Mouse (Mus musculus) midbrain, embryonic 15.5 days (tissue): Measurements from ENCODE around the gene Gata1. TPM values are rescaled to one million over a fixed set of nuclear protein-coding genes. Genes with fewer than 3 reads are reported as not detected.
A peak's percentile ranks its signal among the peaks of the same experiment; 100 is the strongest.
"Not testable (repeated sequence)": the region's sequence is repeated elsewhere in the genome, so short reads cannot be mapped to it uniquely, and the experiment has no call there.

ENCODE experiments used
- ATAC-seq: fragments of 200-750 bp; cut with Nextera tagmentation; replicated peaks from 2 replicates; pipeline ENCODE4 v1.8.0; 2017; ENCODE audit warnings: moderate TSS enrichment
- H3K27ac ChIP-seq: fragments of 300-500 bp; sonication (generic); 2 replicates; pipeline ENCODE4 v1.5.1; 2015; ENCODE audit warnings: mild to moderate bottlenecking, inconsistent platforms
- H3K27me3 ChIP-seq: fragments of 300-500 bp; sonication (generic); replicated peaks from 2 replicates; pipeline ENCODE4 v1.6.1; 2015; ENCODE audit warnings: inconsistent platforms
- H3K36me3 ChIP-seq: fragments of 300-500 bp; sonication (generic); replicated peaks from 2 replicates; pipeline ENCODE4 v1.6.1; 2015; ENCODE audit warnings: inconsistent platforms
- H3K4me1 ChIP-seq: fragments of 300-500 bp; sonication (generic); 2 replicates; pipeline ENCODE4 v1.6.1; 2015; ENCODE audit warnings: inconsistent platforms
- H3K4me2 ChIP-seq: fragments of 300-500 bp; sonication (generic); 2 replicates; pipeline ENCODE4 v1.6.1; 2015; ENCODE audit warnings: inconsistent platforms, mild to moderate bottlenecking, moderate library complexity
- H3K4me3 ChIP-seq: fragments of 300-500 bp; sonication (generic); 2 replicates; pipeline ENCODE4 v1.5.1; 2015; ENCODE audit warnings: mild to moderate bottlenecking, inconsistent platforms
- H3K9ac ChIP-seq: fragments of 300-500 bp; sonication (generic); 2 replicates; pipeline ENCODE4 v1.6.1; 2015; ENCODE audit warnings: mild to moderate bottlenecking, inconsistent platforms
- H3K9me3 ChIP-seq: fragments of 300-500 bp; sonication (generic); 2 replicates; pipeline ENCODE4 v1.6.1; 2016; ENCODE audit warnings: inconsistent platforms
- WGBS: fragments of 180-500 bp; shearing (Covaris S2); methylation state at CpG from one replicate; pipeline ENCODE4 v1.1.7; 2015; ENCODE audit warnings: mixed read lengths; 5-methylcytosine and 5-hydroxymethylcytosine counted together
- polyA plus RNA-seq: library from polyadenylated mRNA; unstranded; fragments of >200 nt; fragmentation: Nextera tagmentation; extraction: Ambion mirVana; gene quantifications from 2 replicates; pipeline ENCODE4 v1.2.1, GENCODE M21; 2015

The Gata1 gene
- polyA plus RNA-seq, 1 experiment from 2014 or later, result 0.12 TPM

DNA sequence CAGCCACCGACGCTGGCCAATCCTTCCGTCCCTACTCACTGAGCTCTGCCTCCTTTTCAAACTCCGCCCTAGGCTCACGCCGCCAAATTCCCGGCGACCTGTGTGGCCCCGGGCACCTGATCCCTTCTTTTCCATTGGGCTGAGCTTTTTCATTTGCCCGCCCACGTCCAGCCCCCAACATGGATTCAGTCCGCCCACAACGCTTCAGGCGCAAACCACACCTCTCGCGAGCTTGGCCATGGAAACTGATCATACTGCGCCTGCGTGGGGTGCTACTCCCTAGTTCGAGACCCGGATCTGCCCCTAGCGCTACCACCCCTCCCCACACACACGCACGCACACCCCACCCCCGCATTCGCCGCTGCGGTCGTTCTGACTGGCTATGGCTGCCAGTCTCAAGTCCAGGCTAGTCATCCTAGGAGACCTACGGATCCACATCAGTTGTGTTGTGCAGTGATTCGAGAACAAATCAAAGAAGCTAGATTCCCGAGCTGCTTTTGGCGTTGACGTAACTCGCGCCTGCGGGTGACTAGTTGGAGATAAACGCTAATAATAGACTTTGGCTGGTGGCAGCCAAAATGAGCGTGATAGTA lies 29.9 kb downstream of the Gata1 start:
- Histone ChIP-seq H3K27ac (peak overlapping the region; percentile 69), H3K4me3 (peak overlapping the region; percentile 44), H3K9ac (peak overlapping the region; percentile 4; the same call in 1 of the 2 replicates), H3K27me3 (no peaks in the 10 kb centered on the region), H3K9me3 (no peaks in the 10 kb centered on the region), H3K4me1 (peaks cover 8% of the 10 kb centered on the region; the same call in 1 of the 2 replicates), H3K36me3 (no peaks in the 10 kb centered on the region), H3K4me2 (peak overlapping the region; percentile 55)
- 18% methylated on average over 38 of the region's 38 CpGs for WGBS
- peak; percentile 99; the same call in 1 of the 2 replicates for ATAC-seq

DNA sequence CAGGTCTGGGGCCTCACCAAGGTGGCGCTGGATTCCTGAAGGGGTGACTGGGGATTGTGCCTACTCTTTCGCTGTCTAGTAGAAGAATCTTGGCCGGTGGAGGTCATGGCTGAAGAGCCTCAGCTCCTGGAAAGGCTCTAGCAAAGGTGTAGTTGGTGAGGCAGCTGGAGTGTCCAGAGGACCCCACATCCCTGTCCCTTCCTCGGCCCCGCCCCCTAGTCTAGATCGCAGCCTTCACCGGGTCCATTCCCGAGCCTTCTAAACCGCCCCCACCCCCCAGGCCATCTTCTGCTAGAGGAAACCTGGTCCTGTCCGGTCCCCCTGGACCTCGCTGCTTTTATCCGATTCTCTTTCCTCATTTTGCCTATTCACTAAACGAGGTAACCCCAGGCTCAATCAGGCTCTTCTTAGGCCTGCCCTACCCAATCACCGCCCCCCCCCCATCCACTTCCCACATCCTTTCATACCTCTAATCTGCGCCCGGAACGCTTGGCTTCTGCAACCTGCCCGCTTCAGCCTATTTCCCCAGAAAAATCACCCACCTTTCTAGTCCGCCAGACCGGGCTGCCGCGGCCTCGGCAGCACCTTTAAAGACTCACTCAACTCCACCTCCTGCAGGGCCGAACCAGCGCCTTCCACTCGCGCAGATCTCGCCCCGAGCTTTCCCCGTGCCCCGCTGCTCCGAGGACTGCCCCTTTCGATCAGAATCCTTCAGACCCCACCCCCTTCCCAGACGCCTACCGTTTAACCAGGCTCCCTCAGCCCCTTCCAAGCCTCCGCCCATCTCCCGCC lies 30.6 kb downstream of the Gata1 start, which contains the start of gene Hdac6:
Hdac6 (minus strand) TSS at position 782 of the 792 bp plus-strand sequence.
- Histone ChIP-seq H3K27ac (peak within 1 kb of the TSS; percentile 74), H3K9me3 (no peaks in the 10 kb centered on the region), H3K9ac (peak within 1 kb of the TSS; percentile 41), H3K27me3 (no peaks in the 10 kb centered on the region), H3K4me2 (peak within 1 kb of the TSS; percentile 55), H3K36me3 (no peaks in the 10 kb centered on the region), H3K4me1 (peaks cover 8% of the 10 kb centered on the region; the same call in 1 of the 2 replicates), H3K4me3 (peak within 1 kb of the TSS; percentile 44)
- 25% methylated on average over 37 of the region's 37 CpGs for WGBS
- peak; percentile 29 for ATAC-seq

DNA sequence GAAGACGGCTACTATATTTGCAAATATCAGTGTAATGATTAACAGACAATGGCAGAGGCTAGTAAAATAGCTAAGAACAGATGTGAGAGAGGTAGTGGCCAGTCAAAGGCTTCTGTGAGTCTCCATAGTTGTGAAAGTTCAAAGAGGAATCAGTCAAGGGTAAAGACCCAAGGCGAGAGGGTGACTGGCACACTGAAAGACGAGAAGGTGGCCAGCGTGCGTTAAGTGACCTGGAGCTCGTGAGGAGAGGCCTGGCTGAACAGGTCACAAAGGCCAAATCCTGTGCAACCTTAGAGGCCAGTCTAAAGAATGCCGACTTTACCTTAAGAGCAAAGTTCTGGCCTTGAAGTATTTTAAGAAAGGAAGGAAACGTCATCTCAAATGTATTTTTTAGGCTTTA lies 32.3 kb downstream of the Gata1 start:
- H3K4me2 ChIP-seq, result no peak overlapping the region
- H3K9ac ChIP-seq, result no peak overlapping the region
- H3K4me1 ChIP-seq, result peaks cover 8% of the 10 kb centered on the region; the same call in 1 of the 2 replicates
- no peak overlapping the region for H3K27ac ChIP-seq
- H3K9me3 ChIP-seq, result no peaks in the 10 kb centered on the region
- H3K27me3 ChIP-seq, result no peaks in the 10 kb centered on the region
- H3K36me3 ChIP-seq, result no peaks in the 10 kb centered on the region
- no peak for ATAC-seq
- H3K4me3 ChIP-seq, result no peak overlapping the region
- 66% methylated on average over 8 of the region's 8 CpGs for WGBS

DNA sequence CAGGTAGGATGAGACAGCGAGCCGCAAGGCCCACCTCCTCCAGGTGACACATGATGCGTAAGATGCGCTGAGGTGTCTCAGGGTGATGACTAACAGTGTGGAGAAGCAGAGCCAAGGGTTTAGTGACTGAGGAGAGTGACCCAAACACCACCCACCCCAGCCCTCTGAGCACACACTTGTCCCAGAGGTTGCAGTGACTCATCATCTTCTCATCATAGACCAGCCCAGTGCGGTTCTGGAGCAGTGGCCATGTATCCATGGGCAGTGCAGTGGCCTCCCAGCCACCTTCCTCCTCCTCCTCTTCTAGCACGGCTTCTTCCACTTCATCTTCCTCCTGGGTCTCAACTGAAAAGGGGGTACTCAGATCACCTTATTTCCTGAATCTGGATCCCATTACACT lies 40.2 kb downstream of the Gata1 start:
- H3K36me3 ChIP-seq, result no peaks in the 10 kb centered on the region
- WGBS, result 95% methylated on average over 6 of the region's 6 CpGs
- H3K9ac ChIP-seq, result no peak overlapping the region
- H3K27ac ChIP-seq, result no peak overlapping the region
- no peaks in the 10 kb centered on the region for H3K4me1 ChIP-seq
- no peaks in the 10 kb centered on the region for H3K27me3 ChIP-seq
- H3K9me3 ChIP-seq, result no peaks in the 10 kb centered on the region
- ATAC-seq, result no peak
- H3K4me2 ChIP-seq, result no peak overlapping the region
- H3K4me3 ChIP-seq, result no peak overlapping the region

DNA sequence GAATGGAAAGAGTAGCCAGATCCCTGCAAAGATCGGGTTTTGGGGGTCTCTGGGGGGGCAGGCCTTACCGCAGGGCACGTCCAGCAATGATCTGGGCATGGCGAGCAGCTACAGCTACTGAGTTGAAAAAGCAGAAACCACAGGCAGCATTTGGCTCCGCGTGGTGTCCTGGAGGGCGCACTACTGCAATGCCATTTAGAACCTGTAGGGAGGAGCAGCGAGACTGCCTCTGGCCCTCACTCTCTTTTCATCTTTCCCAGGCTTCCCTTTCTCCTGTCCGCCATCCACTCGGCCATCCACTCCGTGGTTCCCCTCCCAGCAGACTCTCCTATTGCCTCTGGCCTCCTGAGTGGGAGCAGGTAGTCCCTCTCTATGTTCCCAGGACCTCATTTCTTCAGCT lies 41.0 kb downstream of the Gata1 start:
- Histone ChIP-seq H3K36me3 (no peaks in the 10 kb centered on the region), H3K9me3 (no peaks in the 10 kb centered on the region), H3K9ac (no peak overlapping the region), H3K4me1 (no peaks in the 10 kb centered on the region), H3K27ac (no peak overlapping the region), H3K4me3 (no peak overlapping the region), H3K27me3 (no peaks in the 10 kb centered on the region), H3K4me2 (no peak overlapping the region)
- no peak for ATAC-seq
- WGBS, result 53% methylated on average over 11 of the region's 11 CpGs

DNA sequence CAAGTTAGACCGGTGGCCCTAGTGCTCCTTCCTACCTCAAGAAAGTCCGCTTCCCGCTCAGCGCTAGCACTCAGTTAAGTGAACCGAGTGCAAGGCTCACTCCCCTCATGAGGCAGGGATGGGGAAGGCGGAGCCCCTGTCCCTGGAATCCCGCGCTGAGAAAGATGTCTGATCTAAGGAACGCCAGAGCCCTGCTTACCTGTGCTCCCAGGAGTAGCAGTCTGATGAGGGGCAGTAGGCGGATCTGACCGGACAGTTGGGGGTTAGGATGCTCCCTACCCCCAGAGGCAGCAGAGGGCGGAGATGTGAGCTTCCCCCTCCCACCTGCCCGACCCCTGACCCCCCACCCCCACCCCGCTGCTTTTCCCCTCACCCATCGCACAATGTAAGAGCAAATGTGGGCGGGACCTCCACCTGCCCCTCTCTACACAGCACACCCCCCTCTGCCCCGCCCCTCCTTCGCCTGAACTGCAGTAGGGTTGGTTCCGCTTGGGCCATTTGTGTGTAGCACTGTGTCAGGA lies 49.5 kb downstream of the Gata1 start, which contains the start of gene Eras:
Eras (minus strand) TSS at position 338 of the 521 bp plus-strand sequence.
- Histone ChIP-seq H3K36me3 (peaks cover 6% of the 10 kb centered on the region; the same call in 1 of the 2 replicates), H3K27ac (no peak within 1 kb of the TSS), H3K4me3 (no peak within 1 kb of the TSS), H3K27me3 (peaks cover 6% of the 10 kb centered on the region), H3K4me1 (no peaks in the 10 kb centered on the region), H3K4me2 (no peak within 1 kb of the TSS), H3K9ac (no peak within 1 kb of the TSS), H3K9me3 (no peaks in the 10 kb centered on the region)
- WGBS, result 24% methylated on average over 19 of the region's 19 CpGs
- no peak for ATAC-seq

DNA sequence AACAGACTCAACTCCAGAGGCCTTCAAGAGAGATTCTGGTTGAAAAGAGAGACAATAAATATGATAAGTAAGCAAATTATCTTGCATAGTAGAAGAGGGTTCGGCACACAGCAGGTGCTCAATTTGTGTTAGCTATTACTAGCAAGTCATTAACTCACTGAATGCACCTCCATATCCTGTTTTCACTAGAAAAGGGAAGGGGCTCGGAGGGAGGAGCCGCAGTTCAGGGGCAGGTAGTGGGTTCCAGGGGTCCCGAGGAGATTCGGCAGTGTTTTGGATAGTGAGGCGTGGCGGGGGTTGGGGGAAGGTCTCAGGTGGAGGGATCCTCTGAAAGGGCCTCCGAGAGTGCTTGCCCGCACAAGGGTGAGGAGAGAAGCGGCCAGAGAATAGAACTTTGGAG lies 50.8 kb downstream of the Gata1 start:
- ATAC-seq, result no peak
- 42% methylated on average over 10 of the region's 10 CpGs for WGBS

DNA sequence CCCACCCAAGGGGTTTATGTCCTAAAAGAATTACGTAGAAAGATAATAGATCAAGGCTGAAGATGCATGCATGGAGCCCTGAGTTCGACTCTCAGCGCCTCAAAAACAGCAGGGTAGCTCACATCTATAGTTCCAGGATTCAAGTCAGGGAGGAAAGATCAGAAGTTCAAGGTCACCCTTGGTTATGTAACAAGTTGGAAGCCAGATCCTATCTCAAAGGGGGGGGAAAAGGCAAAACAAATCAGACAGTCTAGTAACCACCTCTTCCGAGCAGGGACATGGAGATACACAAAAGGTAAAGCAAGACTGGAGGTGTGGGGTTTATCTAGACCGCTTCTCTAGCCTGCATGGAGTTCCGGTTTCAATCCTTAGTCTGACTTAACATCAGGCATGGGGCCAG lies 51.6 kb downstream of the Gata1 start:
- peaks cover 2% of the 10 kb centered on the region; the same call in 1 of the 2 replicates for H3K36me3 ChIP-seq
- peaks cover 11% of the 10 kb centered on the region for H3K4me1 ChIP-seq
- H3K4me3 ChIP-seq, result no peak overlapping the region
- no peak overlapping the region for H3K27ac ChIP-seq
- H3K4me2 ChIP-seq, result no peak overlapping the region
- 75% methylated on average over 6 of the region's 6 CpGs for WGBS
- peaks cover 6% of the 10 kb centered on the region for H3K27me3 ChIP-seq
- no peaks in the 10 kb centered on the region for H3K9me3 ChIP-seq
- ATAC-seq, result no peak
- H3K9ac ChIP-seq, result no peak overlapping the region

More for the DNA sequence above, 50.8 kb downstream of the Gata1 start:
- no peak overlapping the region for H3K4me2 ChIP-seq
- H3K27ac ChIP-seq, result no peak overlapping the region
- H3K36me3 ChIP-seq, result peaks cover 6% of the 10 kb centered on the region; the same call in 1 of the 2 replicates
- H3K4me1 ChIP-seq, result peaks cover 9% of the 10 kb centered on the region
- H3K27me3 ChIP-seq, result peaks cover 6% of the 10 kb centered on the region
- no peak overlapping the region for H3K4me3 ChIP-seq
- no peaks in the 10 kb centered on the region for H3K9me3 ChIP-seq
- H3K9ac ChIP-seq, result no peak overlapping the region

DNA sequence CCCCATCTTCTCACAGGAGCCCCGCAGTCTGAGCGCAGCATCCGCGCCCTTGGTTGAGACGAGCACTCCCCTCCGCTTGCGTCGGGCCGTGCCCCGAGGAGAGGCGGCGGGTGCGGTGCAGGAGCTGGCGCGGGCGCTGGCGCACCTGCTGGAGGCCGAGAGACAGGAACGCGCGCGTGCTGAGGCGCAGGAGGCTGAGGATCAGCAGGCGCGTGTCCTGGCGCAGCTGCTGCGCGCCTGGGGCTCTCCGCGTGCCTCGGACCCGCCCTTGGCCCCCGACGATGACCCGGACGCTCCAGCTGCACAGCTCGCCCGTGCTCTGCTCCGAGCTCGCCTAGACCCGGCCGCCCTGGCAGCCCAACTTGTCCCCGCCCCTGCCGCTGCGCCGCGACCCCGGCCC lies 55.8 kb downstream of the Gata1 start:
- peak overlapping the region; percentile 68 for H3K4me2 ChIP-seq
- peak overlapping the region; percentile 53 for H3K4me3 ChIP-seq
- peak overlapping the region; percentile 83; the same call in 1 of the 2 replicates for H3K27ac ChIP-seq
- H3K9me3 ChIP-seq, result no peaks in the 10 kb centered on the region
- no peaks in the 10 kb centered on the region for H3K27me3 ChIP-seq
- peak; percentile 13; the same call in 1 of the 2 replicates for ATAC-seq
- WGBS, result 18% methylated on average over 47 of the region's 48 CpGs
- H3K9ac ChIP-seq, result peak overlapping the region; percentile 65
- H3K4me1 ChIP-seq, result peaks cover 14% of the 10 kb centered on the region
- 0 out of 2 replicates have a peak, but pooled peaks cover 2% of the 10 kb centered on the region for H3K36me3 ChIP-seq

DNA sequence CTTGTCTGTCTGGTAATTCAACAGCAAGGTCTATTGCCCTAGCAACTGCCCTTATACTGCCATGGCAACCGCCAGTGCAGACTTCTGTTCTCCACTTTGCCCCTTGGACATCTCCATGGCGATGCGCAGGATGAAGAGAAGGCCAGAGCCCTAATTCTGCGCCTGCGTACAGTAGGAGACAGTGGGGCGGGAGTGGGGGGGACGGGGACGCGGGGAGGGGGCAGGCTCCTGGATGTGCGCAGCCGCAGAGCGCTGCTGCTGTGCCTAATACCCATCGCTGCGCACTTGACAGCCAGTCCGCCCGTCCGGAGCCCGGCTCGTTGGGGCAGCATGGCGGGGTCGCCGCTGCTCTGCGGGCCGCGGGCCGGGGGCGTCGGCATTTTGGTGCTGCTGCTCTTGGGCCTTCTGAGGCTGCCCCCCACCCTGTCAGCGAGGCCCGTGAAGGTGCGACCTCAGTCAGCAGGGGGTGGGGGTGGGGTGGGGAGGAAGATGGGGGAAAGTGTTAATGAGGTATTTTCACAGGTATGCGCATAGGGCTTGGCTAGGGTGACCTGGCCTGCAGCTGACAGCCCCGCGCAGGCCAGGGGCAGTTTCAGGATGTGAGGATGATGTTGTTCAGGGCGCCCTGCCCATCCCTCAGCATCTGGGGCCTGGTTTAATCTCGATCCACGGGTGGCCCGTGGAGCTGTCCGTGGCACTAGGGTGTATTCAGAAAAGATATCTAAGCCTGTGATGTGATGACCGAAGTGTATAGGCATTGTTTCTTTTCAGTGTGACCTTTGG lies 58.1 kb downstream of the Gata1 start, which contains the start of gene Pcsk1n:
Pcsk1n (plus strand) TSS at position 222 of the 783 bp plus-strand sequence.
- Histone ChIP-seq H3K4me3 (peak within 1 kb of the TSS; percentile 53), H3K36me3 (0 out of 2 replicates have a peak, but pooled peaks cover 2% of the 10 kb centered on the region), H3K4me1 (peaks cover 14% of the 10 kb centered on the region), H3K9me3 (no peaks in the 10 kb centered on the region), H3K27me3 (no peaks in the 10 kb centered on the region), H3K9ac (peak within 1 kb of the TSS; percentile 65), H3K27ac (peak within 1 kb of the TSS; percentile 83), H3K4me2 (peak within 1 kb of the TSS; percentile 68)
- 21% methylated on average over 40 of the region's 40 CpGs for WGBS
- peak; percentile 92 for ATAC-seq

DNA sequence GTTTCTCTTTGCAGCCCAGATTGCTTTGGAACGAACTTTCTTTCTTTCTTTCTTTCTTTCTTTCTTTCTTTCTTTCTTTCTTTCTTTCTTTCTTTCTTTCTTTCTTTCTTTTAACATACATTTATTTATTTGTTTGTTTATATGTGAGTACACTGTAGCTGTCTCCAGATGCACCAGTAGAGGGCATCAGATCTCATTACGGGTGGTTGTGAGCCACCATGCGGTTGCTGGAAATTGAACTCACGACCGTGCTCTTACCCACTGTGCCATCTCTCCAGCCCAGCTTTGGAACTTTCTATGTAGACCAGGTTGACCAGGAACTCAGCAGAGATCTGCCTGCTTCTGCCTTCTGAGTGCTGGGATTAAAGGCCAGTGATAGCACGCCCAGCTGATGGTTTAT lies 59.9 kb downstream of the Gata1 start:
- 75% methylated on average over 6 of the region's 6 CpGs for whole genome bisulfite sequencing
- not testable (repeated sequence) for H3K4me2 ChIP-seq, H3K27ac ChIP-seq, H3K27me3 ChIP-seq, H3K9me3 ChIP-seq, H3K9ac ChIP-seq, ATAC-seq, H3K36me3 ChIP-seq, H3K4me3 ChIP-seq
- H3K4me1 ChIP-seq, result peaks cover 13% of the 10 kb centered on the region
